Mouse (Mus musculus): ENCODE results near the gene Paqr9. TPM values are rescaled to one million over a fixed set of nuclear protein-coding genes. Genes with fewer than 3 reads are reported as not detected.
A peak's percentile ranks its signal among the peaks of the same experiment; 100 is the strongest.
"Not testable (repeated sequence)": the region's sequence is repeated elsewhere in the genome, so short reads cannot be mapped to it uniquely, and the experiment has no call there.

Paqr9 gene
- polyA plus RNA-seq (2012; rRNA removed): 18.5 and 19.8 TPM in 2 replicates

DNA sequence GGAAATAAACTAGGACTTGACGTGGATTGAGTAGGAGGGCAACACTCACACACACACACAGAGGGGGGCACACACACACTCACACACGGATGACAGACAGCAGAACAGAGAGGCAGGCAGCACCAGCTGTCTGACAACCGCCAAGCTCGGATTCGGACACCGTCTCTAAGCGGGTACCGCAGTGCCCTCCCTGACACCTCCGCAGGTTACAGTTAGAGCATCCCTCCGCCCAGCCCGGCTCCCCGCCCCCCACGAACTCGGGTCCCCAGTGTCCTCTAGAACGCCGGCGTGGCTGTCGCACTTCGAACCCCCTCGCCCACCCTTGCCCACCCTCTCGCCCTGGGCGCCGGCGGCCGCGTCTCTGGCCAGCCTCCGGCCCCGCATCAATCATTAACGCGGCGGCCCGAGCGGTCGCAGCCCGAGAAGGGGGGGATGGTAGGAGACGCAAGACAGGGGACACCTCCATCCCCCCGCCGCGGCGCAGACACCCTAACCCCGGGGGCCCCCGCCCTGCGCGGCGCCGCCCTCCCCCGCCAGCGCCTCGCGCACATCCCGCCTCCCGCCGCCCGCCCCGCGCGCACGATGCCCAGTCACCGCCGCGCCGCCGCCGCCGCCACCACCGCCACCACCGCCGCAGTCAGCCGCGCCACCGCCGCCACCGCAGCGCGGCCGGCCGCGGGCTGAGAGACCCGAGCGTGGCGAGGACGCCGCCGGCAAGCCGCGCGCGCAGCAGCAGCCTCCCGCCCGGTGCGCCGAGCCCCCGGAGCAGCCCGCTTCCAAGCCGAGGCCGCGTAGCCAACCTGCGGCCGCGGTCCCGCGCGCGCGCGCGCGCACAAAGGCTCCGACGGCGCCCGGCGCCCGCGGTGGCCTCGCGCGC lies at the start of gene Paqr9:
TSS of gene Paqr9 (plus strand) at position 599 of the 877 bp plus-strand sequence.
- peak within 1 kb of the TSS; percentile 99 for H3K4me3 ChIP-seq (replicated peaks; ENCODE audit: insufficient read depth, low read depth, low read length)
- H3K4me1 ChIP-seq (ENCODE audit: control insufficient read depth, insufficient read depth, low read length): peaks cover 9% of the 10 kb centered on the region; the same call in 1 of the 2 replicates
- no peaks in the 10 kb centered on the region for H3K27me3 ChIP-seq (ENCODE audit: control insufficient read depth, insufficient read depth, low read length)
- TF ChIP-seq POLR2A (IDR thresholded peaks at IDR 0.05; ENCODE audit: borderline replicate concordance, insufficient read depth, low read length) (peak; percentile 32; the same call in 1 of the 2 replicates), CTCF (IDR thresholded peaks at IDR 0.05; ENCODE audit: borderline replicate concordance, insufficient read depth, low read depth, low read length) (no peak)
- peak; percentile 79 to 84 for DNase-seq
- peak within 1 kb of the TSS; percentile 95 for H3K27ac ChIP-seq (ENCODE audit: insufficient read depth, low read length)
- WGBS: 8% methylated on average over 86 of the region's 118 CpGs

DNA sequence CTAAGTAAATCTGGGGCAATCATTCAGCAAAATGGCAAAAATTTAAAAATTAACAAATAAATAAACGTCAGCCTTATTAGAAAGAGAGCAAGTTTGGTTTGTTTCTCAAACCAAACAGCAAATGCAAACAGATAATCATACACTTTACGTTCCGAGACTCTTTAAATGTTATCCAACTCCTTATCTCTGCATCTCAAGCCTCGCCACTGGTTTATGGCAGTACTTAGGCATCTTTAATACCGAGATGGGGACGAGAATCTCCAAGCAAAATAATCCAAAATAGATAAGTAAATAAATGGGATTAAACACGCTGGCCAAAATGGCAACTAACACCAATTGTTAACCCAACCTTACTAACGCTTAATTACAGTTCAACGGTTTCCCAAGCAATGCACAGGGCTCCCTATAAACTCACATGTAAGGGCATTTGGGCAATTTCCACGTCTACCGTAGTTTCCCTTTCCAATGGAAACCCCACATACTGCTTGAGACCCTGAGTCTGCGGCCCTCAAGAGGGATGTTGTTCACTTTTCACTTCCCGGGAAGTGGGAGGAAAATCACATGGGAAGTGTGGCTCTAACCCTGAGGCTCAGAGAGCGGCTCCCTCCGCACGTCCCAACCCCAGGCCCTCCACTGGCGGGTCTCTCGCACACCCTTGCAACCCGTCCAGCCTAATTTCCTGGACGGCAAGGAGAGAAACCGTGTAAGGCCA lies 48.6 kb upstream of the Paqr9 start:
- no peak for DNase-seq
- no peaks in the 10 kb centered on the region for H3K27me3 ChIP-seq (ENCODE audit: control insufficient read depth, insufficient read depth, low read length)
- peak overlapping the region; percentile 81 for H3K4me3 ChIP-seq (replicated peaks; ENCODE audit: insufficient read depth, low read depth, low read length)
- peaks cover 3% of the 10 kb centered on the region; the same call in 1 of the 2 replicates for H3K4me1 ChIP-seq (ENCODE audit: control insufficient read depth, insufficient read depth, low read length)
- TF ChIP-seq POLR2A (IDR thresholded peaks at IDR 0.05; ENCODE audit: borderline replicate concordance, insufficient read depth, low read length) (no peak), CTCF (IDR thresholded peaks at IDR 0.05; ENCODE audit: borderline replicate concordance, insufficient read depth, low read depth, low read length) (no peak)
- H3K27ac ChIP-seq (ENCODE audit: insufficient read depth, low read length): peak overlapping the region; percentile 69; the same call in 1 of the 2 replicates
- WGBS: 9% methylated on average over 21 of the region's 21 CpGs

DNA sequence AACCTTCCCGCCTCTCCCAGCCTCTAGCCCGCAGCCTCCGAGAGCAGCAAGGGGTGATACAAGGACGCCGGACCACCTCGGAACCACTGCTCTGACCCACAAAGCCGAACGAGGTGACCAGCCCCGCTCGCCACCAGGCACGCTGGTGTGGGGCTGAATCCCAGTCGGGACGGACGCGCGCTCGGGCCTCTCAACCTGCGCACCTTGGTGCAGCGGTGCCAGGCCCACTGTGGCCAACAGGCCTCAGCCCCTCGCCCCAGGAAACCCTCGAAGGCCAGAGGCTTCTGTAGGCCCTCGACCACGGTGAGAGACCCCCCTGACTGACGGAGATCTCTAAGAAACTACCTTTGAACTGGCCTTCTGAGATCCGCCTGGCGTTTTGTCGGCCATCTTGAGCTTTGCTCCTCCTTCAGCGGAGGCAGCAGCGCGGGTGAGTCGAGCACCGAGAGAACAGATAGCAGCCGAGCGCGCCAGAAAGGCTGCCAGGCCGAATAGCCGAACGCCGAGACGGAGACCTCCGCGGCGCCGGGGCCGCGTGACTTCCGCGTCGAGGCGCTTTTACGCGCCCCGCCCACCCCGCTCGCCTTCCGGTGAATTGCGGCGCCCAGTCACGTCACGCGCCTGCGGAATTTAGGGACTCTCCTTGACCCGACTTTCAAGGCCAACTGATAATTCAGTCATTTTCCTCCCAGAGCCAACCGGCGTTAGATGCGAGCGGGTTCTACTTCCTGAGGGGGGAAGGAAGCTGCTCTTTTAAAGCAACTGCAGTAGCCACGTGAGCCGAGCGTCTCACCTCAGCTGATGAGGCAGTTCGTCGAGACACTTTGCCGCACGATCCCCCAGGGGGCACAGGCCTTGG lies 47.8 kb upstream of the Paqr9 start, which contains the start of gene U2surp:
TSS of gene U2surp (minus strand) at position 525 of the 859 bp plus-strand sequence.
- Histone ChIP-seq H3K4me1 (ENCODE audit: control insufficient read depth, insufficient read depth, low read length) (peaks cover 3% of the 10 kb centered on the region; the same call in 1 of the 2 replicates), H3K27me3 (ENCODE audit: control insufficient read depth, insufficient read depth, low read length) (no peaks in the 10 kb centered on the region), H3K4me3 (replicated peaks; ENCODE audit: insufficient read depth, low read depth, low read length) (peak within 1 kb of the TSS; percentile 81), H3K27ac (ENCODE audit: insufficient read depth, low read length) (peak within 1 kb of the TSS; percentile 87)
- peak; percentile 97 for DNase-seq
- under 1% methylated on average over 74 of the region's 74 CpGs for WGBS
- peak; percentile 82; the same call in 1 of the 2 replicates for TF ChIP-seq POLR2A (IDR thresholded peaks at IDR 0.05; ENCODE audit: borderline replicate concordance, insufficient read depth, low read length)
- no peak for TF ChIP-seq CTCF (IDR thresholded peaks at IDR 0.05; ENCODE audit: borderline replicate concordance, insufficient read depth, low read depth, low read length)

DNA sequence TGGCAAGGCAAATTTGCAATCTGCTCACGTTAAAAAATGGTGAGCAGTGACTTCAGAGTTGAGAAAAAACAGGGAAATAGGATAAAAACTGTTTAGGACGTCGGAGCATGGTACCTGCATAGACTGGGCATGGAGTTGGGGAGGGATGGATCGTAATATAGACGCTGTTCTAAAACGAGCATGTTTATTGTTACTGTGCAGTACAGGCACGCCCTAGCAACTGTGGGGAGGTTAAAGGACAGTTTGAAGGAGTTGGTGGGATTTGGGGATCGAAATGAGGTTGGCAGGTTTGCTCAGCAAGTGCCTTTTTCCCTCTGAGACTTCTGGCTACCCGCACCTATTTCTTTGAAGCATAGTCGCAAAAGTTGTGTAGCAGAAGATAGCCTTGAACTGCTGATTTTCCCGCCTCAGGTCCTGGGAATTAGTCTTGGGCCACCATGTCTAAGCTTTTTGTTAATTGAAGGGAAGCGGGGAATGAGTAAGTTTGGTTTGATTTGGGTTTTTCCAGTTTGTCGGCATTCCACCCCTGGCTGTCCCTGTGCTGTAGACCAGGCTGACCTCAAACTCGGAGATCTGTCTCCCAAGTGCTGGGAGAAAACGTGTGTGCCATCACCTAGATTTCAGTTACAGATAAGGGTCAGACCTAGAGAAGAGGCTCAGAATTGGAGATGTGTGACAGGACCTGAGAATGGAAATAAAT lies 47.0 kb upstream of the Paqr9 start:
- H3K27ac ChIP-seq (ENCODE audit: insufficient read depth, low read length): peak overlapping the region; percentile 87
- no peaks in the 10 kb centered on the region for H3K27me3 ChIP-seq (ENCODE audit: control insufficient read depth, insufficient read depth, low read length)
- H3K4me3 ChIP-seq (replicated peaks; ENCODE audit: insufficient read depth, low read depth, low read length): peak overlapping the region; percentile 74
- WGBS: 15% methylated on average over 15 of the region's 15 CpGs
- H3K4me1 ChIP-seq (ENCODE audit: control insufficient read depth, insufficient read depth, low read length): peaks cover 3% of the 10 kb centered on the region; the same call in 1 of the 2 replicates
- TF ChIP-seq CTCF (IDR thresholded peaks at IDR 0.05; ENCODE audit: borderline replicate concordance, insufficient read depth, low read depth, low read length): no peak
- TF ChIP-seq POLR2A (IDR thresholded peaks at IDR 0.05; ENCODE audit: borderline replicate concordance, insufficient read depth, low read length): no peak
- peak in 1 of 2 experiments; percentile 38 for DNase-seq

DNA sequence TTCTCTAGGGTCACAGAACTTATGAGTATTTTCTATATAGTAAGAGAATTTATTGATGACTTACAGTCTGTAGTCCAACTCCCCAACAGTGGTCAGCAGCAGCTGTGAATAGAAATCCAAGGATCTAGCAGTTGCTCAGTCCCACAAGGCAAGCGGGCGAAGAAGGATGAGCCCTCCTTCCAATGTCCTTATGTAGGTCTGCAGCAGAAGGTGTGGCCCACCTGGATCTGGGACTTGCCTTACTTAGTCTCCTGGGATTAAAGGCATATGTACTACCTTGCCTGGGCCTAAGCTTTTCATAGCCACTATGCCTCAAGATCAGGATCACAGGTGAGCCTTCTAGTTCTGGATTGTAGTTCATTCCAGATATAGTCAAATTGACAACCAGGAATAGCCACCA lies 45.7 kb upstream of the Paqr9 start:
- Histone ChIP-seq H3K4me3 (replicated peaks; ENCODE audit: insufficient read depth, low read depth, low read length) (no peak overlapping the region), H3K27ac (ENCODE audit: insufficient read depth, low read length) (no peak overlapping the region), H3K27me3 (ENCODE audit: control insufficient read depth, insufficient read depth, low read length) (no peaks in the 10 kb centered on the region), H3K4me1 (ENCODE audit: control insufficient read depth, insufficient read depth, low read length) (peaks cover 3% of the 10 kb centered on the region; the same call in 1 of the 2 replicates)
- WGBS: 97% methylated on average over 2 of the region's 2 CpGs
- TF ChIP-seq CTCF (IDR thresholded peaks at IDR 0.05; ENCODE audit: borderline replicate concordance, insufficient read depth, low read depth, low read length) (no peak), POLR2A (IDR thresholded peaks at IDR 0.05; ENCODE audit: borderline replicate concordance, insufficient read depth, low read length) (no peak)
- DNase-seq: no peak

DNA sequence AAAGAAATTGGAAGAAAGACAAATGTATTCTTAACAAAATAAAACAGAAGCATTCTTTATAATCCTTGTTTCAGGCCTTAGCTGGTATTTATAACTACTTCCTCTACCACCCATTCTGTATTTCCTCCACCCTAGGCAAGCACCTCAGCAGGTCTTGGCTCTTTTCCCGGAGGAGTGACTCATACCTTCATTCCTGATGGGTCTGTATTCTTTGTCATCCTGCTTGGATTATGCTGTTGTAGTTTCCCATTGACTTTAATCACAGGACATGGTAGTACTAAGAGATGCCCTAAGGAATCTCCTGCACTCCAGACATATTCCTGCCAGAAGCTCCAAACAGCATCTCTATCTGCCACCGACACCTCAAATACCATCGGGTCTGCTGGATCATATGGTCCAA lies 45.1 kb upstream of the Paqr9 start:
- not testable (repeated sequence) for H3K4me1 ChIP-seq (ENCODE audit: control insufficient read depth, insufficient read depth, low read length); H3K27ac ChIP-seq (ENCODE audit: insufficient read depth, low read length); H3K27me3 ChIP-seq (ENCODE audit: control insufficient read depth, insufficient read depth, low read length); H3K4me3 ChIP-seq (replicated peaks; ENCODE audit: insufficient read depth, low read depth, low read length)
- peak; percentile 48 to 80 for DNase-seq
- 67% methylated on average over 3 of the region's 3 CpGs for WGBS
